Mouse (Mus musculus) urinary bladder, postnatal 4 days (tissue): Measurements from ENCODE around the gene Stfa2.
"Not testable (repeated sequence)": the region's sequence is repeated elsewhere in the genome, so short reads cannot be mapped to it uniquely, and the experiment has no call there.

ENCODE experiments used
- DNase-seq, 2 experiments: peaks; one replicate each; pipeline ENCODE4 v3.0.0; 2021 to 2022; ENCODE audit warnings: low spot score in 2 of 2

Stfa2 gene

GRCm38 (mm10) chr16:36408357-36408756, at the start of gene Stfa2:
Stfa2 (minus strand) TSS chr16:36408457.
- DNase-seq = no peak

DNA sequence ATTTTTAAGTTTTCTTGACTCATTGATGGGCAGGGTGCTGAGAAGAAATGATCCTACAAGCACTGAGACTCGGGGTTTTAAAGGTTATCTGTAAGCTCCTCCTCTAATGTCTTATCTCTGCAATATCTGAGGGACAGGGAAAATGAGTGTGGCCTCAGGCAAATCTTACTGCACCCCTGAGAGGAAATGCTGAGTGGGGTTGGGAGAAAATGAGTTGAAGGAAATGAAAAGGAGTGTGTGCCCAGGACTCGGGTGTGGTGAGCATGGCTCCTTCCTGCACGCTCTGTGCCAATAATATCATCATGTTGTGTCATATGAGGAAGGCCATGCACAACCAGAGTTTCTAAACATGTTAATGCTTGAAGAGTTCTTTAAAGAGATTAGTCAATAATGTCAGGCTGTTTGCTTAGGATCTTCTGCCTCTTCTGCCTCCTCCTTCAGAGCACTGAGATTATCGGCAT, 47.1 kb upstream of the Stfa2 start, which contains the start of gene Stfa3:
Gene Stfa3 (minus strand): TSS at position 51 of the 461 bp plus-strand sequence.
- DNase-seq = no peak

- DNase-seq = not testable (repeated sequence)
Measured at GRCm38 (mm10) chr16:36420979-36421378, 12.7 kb upstream of the Stfa2 start.

GRCm38 (mm10) chr16:36389060-36389459, 19.2 kb downstream of the Stfa2 start:
- DNase-seq = no peak

GRCm38 (mm10) chr16:36367648-36368047, 40.6 kb downstream of the Stfa2 start, which contains the start of gene BC100530:
BC100530 (minus strand) TSS chr16:36367748.
- not testable (repeated sequence) for DNase-seq
